Mouse (Mus musculus) 416B (cell line): ENCODE data around the gene Gm8797.
"Not testable (repeated sequence)": the region's sequence is repeated elsewhere in the genome, so short reads cannot be mapped to it uniquely, and the experiment has no call there.

Source experiments
- DNase-seq: peaks from one replicate; pipeline ENCODE4 v3.0.0; 2011; ENCODE audit warnings: low read depth

Gene Gm8797

DNA sequence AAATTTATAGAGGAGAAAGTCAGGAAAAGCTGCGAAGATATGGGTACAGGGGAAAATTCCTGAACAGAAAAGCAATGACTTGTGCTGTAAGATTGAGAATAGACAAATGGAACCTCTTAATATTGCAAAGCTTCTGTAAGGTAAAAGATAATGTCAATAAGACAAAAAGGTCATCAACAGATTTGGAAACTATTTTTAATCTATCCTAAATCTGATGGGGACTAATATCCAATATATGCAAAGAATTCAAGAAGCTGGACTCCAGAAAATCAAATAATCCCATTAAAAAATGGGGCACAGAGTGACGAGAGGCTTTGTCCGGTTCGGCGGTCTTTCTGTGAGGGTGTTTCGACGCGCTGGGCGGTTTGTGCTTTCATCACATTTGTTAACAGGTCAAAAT, at the start of gene Gm8797:
Gene Gm8797, plus strand, starts transcription at position 301 of the 400 bp plus-strand sequence.
- DNase-seq: not testable (repeated sequence)

DNA sequence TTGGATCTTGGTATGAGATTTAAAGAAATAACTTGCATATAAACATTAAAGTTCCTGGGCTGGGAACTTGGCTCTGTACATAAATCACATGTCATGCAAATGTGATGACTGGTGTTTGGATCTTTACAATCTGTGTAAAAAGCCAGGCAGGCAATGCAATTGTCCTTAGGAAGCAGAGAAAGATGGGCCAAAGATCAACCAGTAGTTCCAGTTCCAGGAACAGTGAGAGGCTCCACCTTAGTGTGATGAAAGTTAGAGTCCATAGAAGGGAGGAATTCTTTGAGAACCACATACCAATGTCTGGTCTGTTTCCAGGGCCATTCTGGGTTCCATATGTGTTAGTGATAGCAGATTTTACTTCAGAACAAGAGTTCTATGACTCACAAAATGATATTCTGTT, 36.1 kb upstream of the Gm8797 start:
- DNase-seq: no peak

DNA sequence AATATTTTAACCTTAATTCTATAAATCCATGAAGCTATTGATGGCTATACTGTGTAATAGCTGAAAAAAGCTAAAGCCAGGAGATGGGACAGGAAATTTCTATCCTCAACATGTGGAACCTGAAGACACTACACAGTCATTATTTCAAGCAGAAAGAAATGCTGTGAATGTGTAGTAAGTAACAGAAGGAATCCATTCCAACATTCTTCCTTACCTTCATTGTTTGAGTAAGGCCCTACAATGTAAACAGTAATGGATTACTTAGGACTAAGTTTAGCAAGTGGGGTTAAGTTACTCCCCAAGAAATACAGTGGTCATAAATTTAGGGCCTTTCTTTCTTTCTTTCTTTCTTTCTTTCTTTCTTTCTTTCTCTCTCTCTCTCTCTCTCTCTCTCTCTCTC, 17.7 kb upstream of the Gm8797 start:
- no peak for DNase-seq

DNA sequence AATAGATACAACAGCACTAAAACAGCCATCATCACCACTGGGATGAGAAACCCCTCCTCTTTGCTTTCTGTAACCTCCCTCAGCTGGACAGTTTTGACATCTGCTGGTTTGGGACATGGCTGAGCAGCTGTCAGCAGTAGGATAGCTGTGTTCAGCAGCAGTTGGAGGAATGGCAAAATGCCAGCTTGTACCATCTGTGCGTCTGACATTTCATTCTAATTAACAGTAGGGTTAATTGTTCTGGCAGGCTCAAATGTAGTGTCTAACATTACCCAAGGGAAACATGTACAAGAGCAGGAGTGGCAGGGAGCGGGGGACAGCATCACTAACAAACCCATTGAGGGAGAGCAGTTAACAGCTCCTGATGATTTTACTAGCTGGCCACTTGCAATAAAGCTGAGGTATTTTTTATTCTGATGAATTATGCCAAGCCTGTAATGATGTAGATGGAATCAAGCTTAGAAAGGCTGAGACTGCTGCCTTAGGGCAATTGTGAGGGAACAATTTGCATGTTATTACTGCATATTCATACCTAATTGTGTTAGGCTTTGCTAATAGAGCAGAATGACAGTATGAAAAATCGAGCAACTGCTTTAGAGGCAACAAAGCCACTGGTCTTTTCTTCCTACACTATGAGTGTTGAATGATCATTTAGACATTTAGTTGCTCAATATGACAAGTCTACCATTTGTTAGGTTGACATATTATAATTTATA, 4.3 kb downstream of the Gm8797 start:
- DNase-seq: no peak

DNA sequence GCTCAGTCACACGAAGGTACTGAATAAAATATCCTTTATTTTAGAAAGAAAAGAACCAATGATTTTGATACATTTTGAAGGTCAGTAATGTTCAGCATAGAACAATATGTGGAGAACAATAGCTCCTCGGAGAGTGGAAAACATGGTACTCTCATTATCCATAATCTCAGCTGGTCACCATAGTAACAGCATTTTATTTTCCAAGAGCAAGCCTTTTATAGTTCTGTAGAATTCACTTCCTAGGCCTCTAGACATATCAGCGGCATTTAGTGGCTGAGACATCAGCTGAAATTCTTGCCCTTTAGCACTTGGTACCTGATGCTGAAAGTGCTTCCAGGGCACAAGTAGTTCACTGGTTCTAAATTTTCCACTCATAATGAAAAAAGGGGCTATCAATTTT, 15.7 kb downstream of the Gm8797 start:
- no peak for DNase-seq

DNA sequence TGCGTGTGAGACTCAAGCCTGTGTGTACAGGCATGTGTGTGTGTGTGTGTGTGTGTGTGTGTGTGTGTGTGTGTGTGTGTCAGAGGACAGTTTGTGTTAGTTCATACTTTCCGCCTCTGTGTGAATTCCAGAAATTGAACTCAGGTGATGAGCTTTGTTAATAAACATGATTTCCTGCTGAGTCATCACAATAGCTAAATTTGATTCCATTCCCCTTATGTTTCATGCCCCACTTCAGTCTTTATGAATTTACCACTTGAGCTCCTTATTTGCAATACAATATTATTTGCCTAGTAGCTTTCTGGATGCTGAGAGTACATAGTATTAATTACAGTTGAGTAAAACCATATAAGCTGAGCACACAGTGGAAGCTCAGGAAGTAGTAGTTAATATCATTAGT, 26.3 kb downstream of the Gm8797 start:
- DNase-seq: no peak
